Mouse (Mus musculus): ENCODE results near the gene 1700029I15Rik. TPM values are rescaled to one million over a fixed set of nuclear protein-coding genes. Genes with fewer than 3 reads are reported as not detected.

1700029I15Rik gene
- 0.24 and 5.1 TPM in 2 replicates for total RNA-seq (2014; fragmentation: Nextera tagmentation)
- 0.82 and 3.6 TPM in 2 replicates for total RNA-seq (2017)

DNA sequence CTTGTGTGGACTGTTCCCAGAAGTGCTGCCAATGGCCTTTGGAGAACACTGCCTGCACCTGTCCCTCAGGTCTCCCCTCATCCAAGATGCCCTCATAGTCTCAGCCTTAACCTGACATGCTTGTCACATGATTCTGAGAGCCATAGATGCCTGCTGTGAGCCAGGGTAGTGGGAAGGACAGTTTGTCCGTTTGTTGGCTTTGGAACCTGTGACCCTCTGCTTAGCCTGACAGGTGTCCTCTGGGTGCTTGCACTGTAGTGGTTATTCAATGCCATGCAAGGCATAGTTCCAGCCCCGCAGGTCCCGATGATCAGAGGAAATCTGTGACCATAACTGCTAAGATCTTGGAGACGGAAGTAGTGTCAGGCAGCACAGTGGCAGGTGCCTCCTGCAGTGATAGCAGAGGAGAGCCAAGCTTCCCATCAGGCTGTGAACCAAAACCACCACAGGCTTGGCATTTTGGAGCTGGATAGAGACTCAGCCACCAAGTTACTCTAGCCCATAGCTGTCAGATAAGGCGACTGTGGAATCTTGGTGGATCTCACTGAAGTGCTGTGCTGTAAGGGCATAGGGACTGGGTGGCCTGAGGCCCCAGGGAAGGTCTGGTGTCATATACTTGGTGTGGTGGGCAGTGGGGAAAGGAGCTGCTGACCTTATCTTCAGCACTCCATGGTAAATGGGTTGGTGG lies at the start of gene 1700029I15Rik:
1700029I15Rik (plus strand) TSS at position 638 of the 688 bp plus-strand sequence.
- no peak for ATAC-seq (replicated peaks; ENCODE audit: poor library complexity, severe bottlenecking)

DNA sequence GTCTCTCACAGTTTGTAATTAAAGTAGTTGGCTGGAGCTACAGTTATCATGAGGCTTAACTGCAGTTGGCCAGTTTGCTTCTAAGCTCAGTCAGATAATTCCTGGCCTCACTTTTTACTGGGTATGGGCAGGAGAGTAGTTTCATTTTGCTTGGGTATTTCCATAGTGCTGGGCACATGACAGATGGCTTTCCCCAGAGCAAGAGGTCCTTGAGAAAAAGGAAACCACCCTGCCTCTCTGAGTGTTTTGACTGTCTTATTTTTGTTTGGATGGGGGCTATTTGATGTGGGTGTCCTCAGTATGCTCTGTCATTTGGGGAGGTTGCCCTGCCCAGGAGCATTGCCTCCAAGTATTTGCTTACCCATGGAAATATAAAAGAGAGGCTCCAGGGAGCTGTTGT lies 39.9 kb upstream of the 1700029I15Rik start:
- ATAC-seq (replicated peaks; ENCODE audit: poor library complexity, severe bottlenecking): no peak

DNA sequence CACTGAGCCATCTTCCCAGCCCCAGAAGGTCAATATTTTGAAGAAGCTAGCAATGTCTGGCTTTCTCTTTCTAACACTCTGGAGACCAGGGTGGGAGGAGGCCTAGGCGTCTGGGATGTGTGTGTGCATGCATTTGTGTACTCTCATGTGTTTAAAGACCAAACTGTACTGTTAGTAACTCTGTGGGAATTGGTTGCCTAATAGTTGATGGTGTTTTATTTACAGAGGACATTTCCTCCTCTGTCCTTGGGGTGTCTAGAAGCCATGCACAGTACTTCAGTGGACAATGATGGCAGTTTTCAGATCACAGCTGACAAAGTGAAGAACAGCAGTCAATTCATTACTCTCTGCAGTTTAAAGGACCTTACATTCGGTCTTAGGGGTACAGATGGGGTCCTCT lies 35.1 kb upstream of the 1700029I15Rik start:
- ATAC-seq (replicated peaks; ENCODE audit: poor library complexity, severe bottlenecking): no peak

DNA sequence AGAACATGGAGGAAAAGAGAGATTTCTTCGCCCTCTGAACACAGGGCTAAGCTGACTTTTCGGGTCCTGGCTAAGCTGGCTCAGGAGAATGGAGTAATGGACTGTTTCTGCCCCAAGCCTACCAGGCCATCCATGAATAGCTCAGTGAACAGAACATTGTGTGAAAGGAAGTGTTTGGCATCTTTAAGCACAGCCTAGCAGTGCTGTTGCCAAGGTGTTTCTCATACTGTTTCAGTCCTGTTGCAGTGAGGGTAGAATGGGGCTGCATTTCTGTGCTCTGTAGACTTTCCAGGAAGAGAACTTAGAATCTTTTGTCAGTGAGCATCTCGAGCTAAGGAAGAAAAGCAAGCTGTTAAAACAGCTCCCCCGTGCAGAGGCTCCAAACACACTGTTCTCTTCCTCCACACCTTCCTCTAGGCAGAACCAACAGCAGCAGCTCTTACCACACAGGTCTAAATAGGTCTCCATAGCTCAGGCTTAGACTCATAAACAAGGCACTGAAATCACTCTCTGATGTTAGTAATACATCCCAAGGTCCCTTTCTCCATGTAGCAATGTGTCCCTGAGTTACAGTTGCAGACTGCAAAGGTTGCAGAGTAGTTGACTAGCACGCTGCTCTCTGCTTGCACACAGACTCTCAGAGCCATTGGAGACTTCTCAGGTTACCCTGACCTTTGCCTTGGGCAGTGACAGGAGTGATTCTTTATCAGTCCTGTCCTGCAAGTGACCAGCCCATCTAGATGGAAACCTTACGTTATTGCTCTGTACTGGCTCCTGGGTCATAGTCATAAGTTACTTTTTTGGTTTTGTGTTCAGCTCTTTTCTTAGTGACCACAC lies 32.5 kb upstream of the 1700029I15Rik start:
- no peak for ATAC-seq (replicated peaks; ENCODE audit: poor library complexity, severe bottlenecking)

GRCm38 (mm10) chr2:92350686-92351085 lies 31.7 kb upstream of the 1700029I15Rik start:
- ATAC-seq (replicated peaks; ENCODE audit: poor library complexity, severe bottlenecking): no peak

GRCm38 (mm10) chr2:92353402-92353801 lies 28.9 kb upstream of the 1700029I15Rik start:
- ATAC-seq (replicated peaks; ENCODE audit: poor library complexity, severe bottlenecking): no peak

DNA sequence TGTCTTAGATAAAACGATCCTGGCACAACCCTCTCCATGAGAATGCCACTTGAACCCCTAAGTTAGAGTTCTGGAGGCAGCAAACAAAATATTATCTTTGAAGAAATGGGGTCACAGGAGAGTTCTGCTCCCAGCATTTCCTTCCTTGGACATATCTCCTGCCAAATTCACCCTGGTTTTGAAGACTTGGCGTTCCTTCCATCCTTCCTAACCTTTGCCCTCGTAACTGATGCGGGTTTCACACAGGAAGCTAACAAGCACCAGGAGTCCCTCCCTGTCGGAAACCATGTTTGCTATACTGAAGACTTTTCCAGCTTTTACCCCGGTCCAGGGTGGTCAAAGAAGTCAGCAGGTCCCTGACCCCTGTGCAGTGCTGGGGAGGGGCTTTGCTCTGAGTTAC lies 28.1 kb upstream of the 1700029I15Rik start:
- ATAC-seq (replicated peaks; ENCODE audit: poor library complexity, severe bottlenecking): no peak

DNA sequence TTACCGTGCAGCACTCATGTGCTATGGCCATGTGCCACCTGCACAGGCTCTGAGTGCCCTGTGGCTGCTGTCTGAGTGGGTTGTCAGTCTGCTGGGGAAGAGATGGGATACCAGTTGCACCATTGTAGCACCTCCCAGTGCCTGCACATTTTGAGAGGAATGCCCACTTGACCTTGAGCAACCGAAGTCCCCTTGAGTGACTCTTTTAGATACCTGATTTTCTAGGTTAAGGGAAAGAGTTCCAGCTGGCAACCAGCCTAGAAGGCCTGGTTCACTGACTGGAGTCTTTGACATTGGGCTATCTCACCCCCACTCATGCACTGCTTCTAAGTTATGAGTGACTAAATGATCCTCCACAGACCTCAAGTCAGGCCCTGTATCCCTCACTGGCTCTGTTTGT lies 23.0 kb upstream of the 1700029I15Rik start:
- ATAC-seq (replicated peaks; ENCODE audit: poor library complexity, severe bottlenecking): no peak

DNA sequence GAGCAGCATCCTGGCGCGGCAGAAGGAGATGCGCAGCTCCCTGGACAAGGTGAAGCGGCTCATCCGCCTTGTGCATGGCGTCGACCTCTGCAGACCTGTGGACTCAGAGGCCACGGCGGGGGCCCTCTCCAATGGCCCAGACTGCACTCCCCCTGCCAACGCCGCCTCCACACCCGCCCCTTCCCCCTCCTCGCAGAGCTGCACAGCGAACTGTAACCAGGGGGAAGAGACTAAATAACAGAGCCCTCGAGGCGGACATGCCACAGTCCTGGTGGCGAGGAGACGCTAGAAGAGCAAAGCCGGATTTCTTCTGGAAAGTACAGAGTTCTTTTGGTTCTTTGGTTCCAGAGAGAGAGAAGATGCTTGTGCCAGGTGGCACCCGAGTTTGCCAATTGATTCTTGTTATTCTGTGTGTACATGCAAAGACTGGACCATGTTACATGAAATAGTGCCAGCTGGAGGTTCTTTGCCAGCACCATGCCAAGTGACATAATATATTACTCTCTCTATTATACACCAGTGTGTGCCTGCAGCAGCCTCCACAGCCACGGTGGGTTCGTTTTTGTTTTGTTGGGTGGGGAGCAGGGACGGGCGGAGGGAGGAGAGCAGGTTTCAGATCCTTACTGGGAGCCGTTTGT lies 22.0 kb upstream of the 1700029I15Rik start:
- no peak for ATAC-seq (replicated peaks; ENCODE audit: poor library complexity, severe bottlenecking)

DNA sequence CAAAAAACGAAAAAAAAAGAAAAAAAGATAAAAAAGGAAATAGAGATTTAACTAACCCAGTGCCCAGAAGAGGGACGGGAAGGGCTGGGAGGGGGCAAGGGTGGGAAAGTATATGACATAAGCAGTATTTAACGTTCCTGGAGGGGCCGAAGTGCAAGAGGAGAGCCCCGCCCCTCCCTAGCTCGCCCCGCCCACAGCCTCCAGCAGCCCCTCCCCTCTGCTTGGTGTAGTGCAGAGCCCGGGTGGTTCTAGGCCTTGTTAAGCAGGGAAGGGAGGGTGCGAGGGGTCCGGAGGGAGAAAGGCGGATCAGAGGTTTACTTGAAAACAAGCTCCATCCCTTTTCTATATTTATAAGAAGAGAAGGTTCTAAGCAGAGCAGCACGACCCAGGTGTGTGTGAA lies 21.4 kb upstream of the 1700029I15Rik start:
- ATAC-seq (replicated peaks; ENCODE audit: poor library complexity, severe bottlenecking): no peak

GRCm38 (mm10) chr2:92361795-92362194 lies 20.5 kb upstream of the 1700029I15Rik start:
- ATAC-seq (replicated peaks; ENCODE audit: poor library complexity, severe bottlenecking): no peak

- ATAC-seq (replicated peaks; ENCODE audit: poor library complexity, severe bottlenecking): no peak
These were observed 19.6 kb upstream of the 1700029I15Rik start for GRCm38 (mm10) chr2:92362571-92363228.

DNA sequence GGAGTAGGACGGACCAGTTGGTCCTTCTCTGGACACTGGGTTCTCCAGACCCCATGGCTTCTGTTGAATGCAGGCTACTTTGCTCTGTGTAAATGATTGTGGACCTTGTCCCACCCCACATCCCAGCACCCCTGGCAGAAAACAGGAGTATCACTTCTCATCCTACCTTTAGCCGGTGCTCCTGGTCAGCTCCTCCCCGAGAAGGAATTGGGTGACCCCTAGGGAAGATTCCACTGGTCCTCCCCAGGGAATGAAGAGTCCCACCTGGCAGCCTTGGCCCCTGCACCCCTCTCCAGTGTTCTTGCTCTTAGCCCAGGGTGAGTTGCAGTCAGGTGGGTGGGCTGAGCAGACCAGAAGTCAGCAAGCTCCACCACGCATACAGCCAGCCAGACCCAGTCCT lies 18.3 kb upstream of the 1700029I15Rik start:
- no peak for ATAC-seq (replicated peaks; ENCODE audit: poor library complexity, severe bottlenecking)

- no peak for ATAC-seq (replicated peaks; ENCODE audit: poor library complexity, severe bottlenecking)
These were observed 16.8 kb upstream of the 1700029I15Rik start for GRCm38 (mm10) chr2:92365568-92365967.

DNA sequence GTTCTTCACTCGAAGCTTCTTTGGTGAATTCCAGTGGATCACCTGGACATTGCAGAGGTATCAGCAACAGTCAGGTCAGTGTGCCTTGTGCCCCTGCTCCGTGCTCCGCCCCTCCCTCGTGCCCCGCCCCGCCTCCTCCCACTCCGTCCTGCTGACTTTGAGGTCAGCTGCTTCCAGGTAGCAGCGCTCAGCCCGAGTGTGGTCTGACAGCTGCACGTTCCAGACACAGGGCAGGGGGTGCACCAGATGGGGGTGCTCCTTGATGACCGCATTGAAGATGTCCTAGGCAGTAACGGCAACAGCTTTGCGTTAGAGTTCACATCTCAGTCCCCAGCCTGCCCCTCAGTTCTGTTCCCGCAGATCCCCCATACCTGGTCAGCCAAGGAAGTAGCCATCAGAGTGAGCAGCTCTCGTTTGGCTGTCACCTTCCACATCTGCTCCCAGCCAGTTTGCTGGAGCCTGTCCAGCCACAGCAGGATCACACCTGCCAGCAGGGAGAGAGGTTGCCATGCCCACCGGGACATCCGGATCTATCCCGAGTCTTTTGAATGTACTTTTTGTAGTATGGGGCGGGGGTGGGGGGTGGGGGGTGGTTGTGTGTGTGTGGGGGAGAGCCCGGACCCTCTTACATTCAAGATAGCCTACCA lies 14.8 kb upstream of the 1700029I15Rik start:
- ATAC-seq (replicated peaks; ENCODE audit: poor library complexity, severe bottlenecking): no peak

DNA sequence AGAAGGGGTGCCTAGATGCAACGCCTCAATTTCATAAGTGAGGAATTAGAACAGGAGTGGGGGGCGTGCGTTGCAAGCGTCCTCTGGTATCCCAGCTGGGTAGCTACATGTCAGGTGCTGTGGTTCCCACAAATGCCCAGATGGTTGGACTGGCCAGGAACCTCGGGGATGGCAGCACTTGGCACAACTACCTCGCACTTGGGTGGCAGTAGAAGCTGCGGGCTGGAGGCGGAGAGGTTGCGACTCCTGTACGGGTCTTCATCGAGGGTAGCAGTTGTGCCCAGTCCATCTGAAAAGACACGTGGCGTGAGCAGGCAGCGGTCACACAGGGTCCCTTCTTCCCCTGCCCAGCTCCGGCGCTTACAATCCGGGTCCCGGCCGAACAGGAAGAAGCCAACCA lies 12.0 kb upstream of the 1700029I15Rik start:
- no peak for ATAC-seq (replicated peaks; ENCODE audit: poor library complexity, severe bottlenecking)

DNA sequence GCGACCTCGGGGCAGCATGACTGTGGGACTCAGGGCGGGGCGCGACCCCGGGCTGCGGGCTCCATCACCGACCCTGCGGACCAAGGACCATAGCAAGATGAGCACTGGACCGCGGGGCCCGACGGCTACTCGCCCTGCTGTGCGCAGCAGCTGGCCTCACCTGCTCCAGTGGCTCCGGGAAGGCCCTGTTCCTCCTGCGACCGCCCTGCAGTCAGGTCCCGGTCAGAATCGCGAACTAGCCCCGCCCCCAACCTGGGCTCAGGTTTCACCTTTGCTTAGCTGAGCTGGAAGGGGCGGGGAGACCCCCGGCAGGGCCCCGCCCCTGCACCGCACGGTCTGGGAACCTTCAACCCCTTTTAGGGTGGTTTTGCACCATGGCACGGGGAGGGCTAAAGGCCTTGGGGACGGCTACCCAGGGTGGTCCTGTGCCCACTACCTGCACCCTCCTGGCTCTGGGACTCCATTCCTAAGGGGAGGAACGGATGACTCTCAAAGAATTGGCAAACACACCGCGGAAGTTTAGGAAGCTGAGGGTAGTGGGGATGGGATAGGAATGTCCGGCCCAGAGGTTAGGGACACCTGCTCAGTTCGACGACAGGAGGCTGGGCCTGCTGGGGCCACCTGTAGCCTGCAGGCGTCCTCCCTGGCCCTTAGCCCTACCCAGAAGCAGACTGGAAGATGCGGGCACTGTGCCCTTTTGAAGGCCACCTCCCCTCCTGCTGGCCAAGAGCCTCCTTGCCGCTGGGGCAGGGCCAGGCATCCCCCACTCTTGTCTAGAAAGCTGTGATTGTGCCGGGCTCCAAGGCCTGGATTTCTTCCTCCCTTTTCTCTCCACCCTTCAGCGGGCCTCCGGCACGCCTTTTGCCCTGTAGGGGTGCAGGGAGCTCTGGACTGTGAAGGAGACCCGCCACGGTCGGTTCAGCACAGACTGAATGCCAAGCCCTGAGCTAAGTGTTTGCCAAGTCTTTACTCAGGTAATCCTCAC lies 11.2 kb upstream of the 1700029I15Rik start:
- ATAC-seq (replicated peaks; ENCODE audit: poor library complexity, severe bottlenecking): peak; percentile 15

DNA sequence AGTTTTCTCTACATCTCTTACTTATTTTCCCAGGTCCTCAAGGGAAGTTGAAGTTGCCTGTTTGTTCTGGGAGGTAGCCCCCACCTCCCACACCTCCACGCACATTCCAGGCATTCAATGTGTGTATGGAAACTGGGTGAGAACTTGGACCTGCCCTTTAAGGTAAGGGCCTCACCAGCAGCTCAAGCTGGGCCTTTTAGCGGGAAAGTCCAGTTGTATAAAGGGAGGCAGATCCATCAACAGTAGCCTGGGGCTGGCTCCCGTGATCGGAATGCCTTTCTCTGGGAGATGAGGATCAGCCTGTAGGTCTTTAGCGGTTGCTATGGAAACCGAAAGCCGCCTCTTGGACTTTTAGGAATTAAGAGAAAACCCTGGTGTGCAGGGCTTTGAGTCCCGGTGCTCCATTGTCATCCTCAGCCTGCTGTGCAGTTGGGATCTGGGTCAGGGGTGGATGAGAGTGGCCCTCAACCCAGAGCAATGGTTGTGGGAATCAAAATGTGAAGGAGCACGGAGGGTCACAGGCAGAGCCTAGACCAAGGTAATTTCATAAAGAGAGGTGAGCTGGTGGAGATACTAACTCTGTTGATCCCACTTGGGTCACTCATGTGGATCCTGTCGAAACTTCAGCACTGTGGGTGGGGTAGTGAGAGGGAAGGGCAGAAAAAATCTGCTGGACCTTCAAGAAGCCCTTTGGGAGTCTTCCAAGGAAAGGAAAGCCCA lies 10.2 kb upstream of the 1700029I15Rik start:
- ATAC-seq (replicated peaks; ENCODE audit: poor library complexity, severe bottlenecking): no peak

Data from granulocyte monocyte progenitor cell, adult 5-6 weeks (primary cell).